Mouse (Mus musculus) MEL (cell line): Measurements from ENCODE around the gene Glis1.

Source experiments
- BHLHE40 ChIP-seq: IDR thresholded peaks from 2 replicates; pipeline ENCODE4 v1.6.1; 2012; ENCODE audit warnings: low read depth, mild to moderate bottlenecking, inconsistent platforms, low read length, improper control_type of control experiment, borderline replicate concordance
- CTCF ChIP-seq, 3 experiments: IDR thresholded peaks in 2 of 3; conservative IDR thresholded peaks in 1 of 3; 2 replicates each; pipeline ENCODE4 v1.5.1; 2011 to 2012; ENCODE audit warnings: low read length in 3 of 3, low read depth in 2 of 3, mild to moderate bottlenecking in 2 of 3, improper control_type of control experiment in 1 of 3, inconsistent platforms in 1 of 3, mixed read lengths in 1 of 3, moderate library complexity in 1 of 3; ENCODE audit not compliant: control insufficient read depth in 1 of 3, insufficient read depth in 1 of 3, poor library complexity in 1 of 3, severe bottlenecking in 1 of 3
- E2F4 ChIP-seq: IDR thresholded peaks from 2 replicates; pipeline ENCODE4 v1.6.1; 2011; ENCODE audit warnings: low read depth, low read length, improper control_type of control experiment, borderline replicate concordance
- EP300 ChIP-seq, 2 experiments: IDR thresholded peaks; 2 replicates each; pipeline ENCODE4 v1.6.1; 2011; ENCODE audit warnings: improper control_type of control experiment in 2 of 2, low read length in 2 of 2, low read depth in 1 of 2, mild to moderate bottlenecking in 1 of 2
- MEF2A ChIP-seq: IDR thresholded peaks from 2 replicates; pipeline ENCODE4 v1.6.1; 2014; ENCODE audit warnings: low read depth, mild to moderate bottlenecking, inconsistent platforms, low read length, improper control_type of control experiment; ENCODE audit not compliant: poor library complexity, insufficient replicate concordance, severe bottlenecking; ENCODE audit errors: extremely low read depth
- NRF1 ChIP-seq: IDR thresholded peaks from 2 replicates; pipeline ENCODE4 v1.6.1; 2014; ENCODE audit warnings: low read depth, mild to moderate bottlenecking, inconsistent platforms, low read length, improper control_type of control experiment, moderate library complexity; ENCODE audit not compliant: poor library complexity, insufficient read depth, severe bottlenecking
- TAL1 ChIP-seq: IDR thresholded peaks from 2 replicates; pipeline ENCODE4 v1.6.1; 2012; ENCODE audit warnings: mild to moderate bottlenecking, inconsistent platforms, low read length, moderate library complexity, mixed read lengths

GRCm38 (mm10) chr4:107590805-107591534 is 156.6 kb downstream of the Glis1 start:
- TF ChIP-seq NRF1 (no peak), MEF2A (no peak), EP300 (IDR thresholded peaks at IDR 0.05; ENCODE audit: low read depth in 1 of 2, low read length in 2 of 2) (no peak), TAL1 (no peak), CTCF (IDR thresholded peaks at IDR 0.05 in 2 of 3, conservative IDR thresholded peaks at IDR 0.05 in 1 of 3; ENCODE audit: control insufficient read depth in 1 of 3, insufficient read depth in 1 of 3, low read depth in 2 of 3, low read length in 3 of 3, poor library complexity in 1 of 3, severe bottlenecking in 1 of 3) (no peak), E2F4 (no peak), BHLHE40 (no peak)
